Mouse (Mus musculus): ENCODE results near the gene Acaca. TPM values are rescaled to one million over a fixed set of nuclear protein-coding genes. Genes with fewer than 3 reads are reported as not detected.

Gene Acaca
- polyA plus RNA-seq, 1 experiment, result 7.9 TPM

DNA sequence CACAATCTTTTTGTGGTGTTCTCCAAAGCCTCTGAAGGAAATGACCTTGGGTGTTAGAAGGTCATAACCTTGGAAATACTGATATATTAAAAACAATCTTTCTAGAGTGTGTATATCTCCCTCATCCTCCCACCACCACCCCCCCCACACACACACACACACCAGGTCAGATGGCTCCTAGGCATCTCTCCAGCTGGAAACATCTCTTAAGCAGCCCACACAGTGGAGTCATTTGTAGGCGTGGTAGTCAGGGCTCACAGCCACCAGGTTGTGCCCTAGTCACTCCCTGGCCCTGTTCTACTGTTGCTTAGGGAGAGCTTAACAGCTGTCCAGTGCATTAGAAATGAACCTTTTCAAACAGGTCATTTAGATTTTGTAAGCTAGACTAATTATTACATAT, 265.5 kb downstream of the Acaca start:
- Histone ChIP-seq H3K27me3 (replicated peaks) (no peaks in the 10 kb centered on the region), H3K4me3 (replicated peaks) (no peak overlapping the region), H3K9me3 (no peaks in the 10 kb centered on the region), H3K36me3 (replicated peaks; ENCODE audit: low read length) (peaks cover 94% of the 10 kb centered on the region), H3K4me1 (0 out of 2 replicates have a peak, but pooled peaks cover 4% of the 10 kb centered on the region)
- TF ChIP-seq FLI1 (IDR thresholded peaks at IDR 0.05; ENCODE audit: low read length) (no peak), GATA1 (IDR thresholded peaks at IDR 0.05; ENCODE audit: borderline replicate concordance, low read length) (no peak)

DNA sequence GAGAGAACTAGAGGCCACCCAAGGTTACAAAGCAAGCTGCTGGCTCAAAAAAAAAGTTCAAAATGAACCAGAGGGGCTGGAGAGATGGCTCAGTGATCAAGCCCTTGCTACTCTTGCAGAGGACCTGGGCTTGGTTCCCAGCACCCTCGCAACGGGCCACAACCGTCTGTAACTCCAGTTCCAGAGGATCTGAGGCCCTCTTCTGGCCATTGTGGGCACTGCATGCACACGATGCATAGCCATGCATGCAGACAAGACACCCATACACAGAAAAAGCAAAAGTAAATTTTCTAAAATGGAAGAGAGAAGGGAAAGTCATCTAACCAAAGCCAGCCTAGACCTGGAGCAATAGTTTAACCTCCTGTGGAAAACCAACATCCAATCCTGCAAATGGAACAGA, 277.3 kb downstream of the Acaca start:
- peaks cover 7% of the 10 kb centered on the region for H3K27me3 ChIP-seq (replicated peaks)
- peaks cover 27% of the 10 kb centered on the region for H3K4me1 ChIP-seq
- TF ChIP-seq FLI1 (IDR thresholded peaks at IDR 0.05; ENCODE audit: low read length), result no peak
- no peak for TF ChIP-seq GATA1 (IDR thresholded peaks at IDR 0.05; ENCODE audit: borderline replicate concordance, low read length)
- no peak overlapping the region for H3K4me3 ChIP-seq (replicated peaks)
- peaks cover 3% of the 10 kb centered on the region for H3K36me3 ChIP-seq (replicated peaks; ENCODE audit: low read length)
- H3K9me3 ChIP-seq, result peaks cover 14% of the 10 kb centered on the region

DNA sequence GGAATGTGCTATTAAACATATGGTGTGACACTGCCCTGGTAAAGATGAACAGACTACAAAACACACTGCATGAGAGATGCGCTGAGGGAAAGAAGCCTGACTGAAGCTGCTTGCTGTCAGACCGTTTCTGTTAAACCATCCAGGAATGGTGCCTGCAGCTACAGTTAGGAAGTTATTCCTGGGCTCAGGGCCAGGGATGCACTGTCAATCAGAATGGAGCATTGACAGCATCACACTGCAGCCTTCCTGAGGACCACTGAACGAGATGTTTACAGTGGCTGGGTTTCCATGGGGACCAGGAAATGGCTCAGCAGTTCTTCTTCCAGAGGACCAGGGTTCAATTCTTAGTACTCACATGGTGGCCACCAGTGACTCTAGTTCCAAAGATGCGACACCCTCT, 280.9 kb downstream of the Acaca start:
- no peak overlapping the region for H3K4me3 ChIP-seq (replicated peaks)
- H3K27me3 ChIP-seq (replicated peaks), result peaks cover 25% of the 10 kb centered on the region
- TF ChIP-seq GATA1 (IDR thresholded peaks at IDR 0.05; ENCODE audit: borderline replicate concordance, low read length), result no peak
- no peak for TF ChIP-seq FLI1 (IDR thresholded peaks at IDR 0.05; ENCODE audit: low read length)
- H3K4me1 ChIP-seq, result peaks cover 7% of the 10 kb centered on the region; the same call in 1 of the 2 replicates
- H3K9me3 ChIP-seq, result peaks cover 13% of the 10 kb centered on the region
- H3K36me3 ChIP-seq (replicated peaks; ENCODE audit: low read length), result no peaks in the 10 kb centered on the region

DNA sequence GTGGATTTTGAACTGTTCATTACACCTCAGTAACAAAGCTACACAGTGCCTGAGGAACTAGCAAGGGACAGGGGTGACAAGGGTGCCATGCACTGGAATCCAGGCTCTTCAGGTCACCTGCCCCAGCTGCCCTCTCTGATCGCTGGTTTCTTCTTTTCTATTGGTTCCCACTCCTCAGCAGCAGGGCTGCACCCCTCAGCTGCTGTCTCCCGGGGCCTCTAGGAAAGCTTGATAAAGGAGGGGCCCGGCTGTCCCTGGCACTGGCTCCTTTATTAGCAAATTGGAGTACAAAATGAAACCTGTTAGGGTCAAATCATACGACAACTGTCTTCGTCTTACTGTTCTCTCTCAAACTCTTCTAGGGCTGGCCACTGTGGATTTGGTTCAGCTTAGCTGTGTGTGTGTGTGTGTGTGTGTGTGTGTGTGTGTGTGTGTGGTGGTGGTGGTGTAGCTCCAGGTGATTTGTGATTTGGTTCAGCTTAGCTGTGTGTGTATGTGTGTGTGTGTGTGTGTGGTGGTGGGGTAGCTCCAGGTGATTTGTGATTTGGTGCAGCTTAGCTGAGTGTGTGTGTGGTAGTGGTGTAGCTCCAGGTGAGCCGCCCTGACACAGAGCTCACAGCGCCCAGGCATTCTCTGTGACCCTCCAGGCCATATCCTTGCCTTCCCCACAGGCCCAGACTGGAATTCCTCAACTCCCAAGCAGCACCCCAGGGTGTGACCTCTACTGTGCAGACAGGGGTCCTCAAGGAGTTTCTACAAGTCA, 281.6 kb downstream of the Acaca start:
- H3K4me1 ChIP-seq, result peaks cover 7% of the 10 kb centered on the region; the same call in 1 of the 2 replicates
- H3K4me3 ChIP-seq (replicated peaks), result no peak overlapping the region
- no peak for TF ChIP-seq GATA1 (IDR thresholded peaks at IDR 0.05; ENCODE audit: borderline replicate concordance, low read length)
- TF ChIP-seq FLI1 (IDR thresholded peaks at IDR 0.05; ENCODE audit: low read length), result no peak
- H3K27me3 ChIP-seq (replicated peaks), result peaks cover 25% of the 10 kb centered on the region
- H3K9me3 ChIP-seq, result peaks cover 8% of the 10 kb centered on the region
- H3K36me3 ChIP-seq (replicated peaks; ENCODE audit: low read length), result no peaks in the 10 kb centered on the region

DNA sequence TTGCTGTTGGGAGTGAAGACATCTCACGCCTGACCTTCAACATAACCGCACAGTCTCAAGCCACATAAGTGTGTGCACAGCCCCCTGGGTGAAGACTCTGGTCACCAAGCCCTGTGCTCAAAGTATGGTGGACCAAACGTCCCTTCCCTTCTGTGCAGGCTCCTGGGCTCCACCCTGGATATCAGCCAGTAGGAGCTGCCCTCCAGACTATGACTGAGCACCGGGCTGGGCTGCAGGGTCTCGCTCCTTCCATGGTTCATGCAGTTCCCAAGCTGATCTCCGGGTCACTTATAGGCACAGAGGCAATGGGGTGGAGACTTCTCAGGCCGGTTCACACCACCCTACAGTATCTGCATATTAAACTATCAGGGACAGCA, 282.2 kb downstream of the Acaca start:
- Histone ChIP-seq H3K36me3 (replicated peaks; ENCODE audit: low read length) (no peaks in the 10 kb centered on the region), H3K4me1 (peaks cover 7% of the 10 kb centered on the region; the same call in 1 of the 2 replicates), H3K9me3 (peaks cover 7% of the 10 kb centered on the region), H3K27me3 (replicated peaks) (peaks cover 29% of the 10 kb centered on the region), H3K4me3 (replicated peaks) (no peak overlapping the region)
- TF ChIP-seq FLI1 (IDR thresholded peaks at IDR 0.05; ENCODE audit: low read length) (no peak), GATA1 (IDR thresholded peaks at IDR 0.05; ENCODE audit: borderline replicate concordance, low read length) (no peak)

DNA sequence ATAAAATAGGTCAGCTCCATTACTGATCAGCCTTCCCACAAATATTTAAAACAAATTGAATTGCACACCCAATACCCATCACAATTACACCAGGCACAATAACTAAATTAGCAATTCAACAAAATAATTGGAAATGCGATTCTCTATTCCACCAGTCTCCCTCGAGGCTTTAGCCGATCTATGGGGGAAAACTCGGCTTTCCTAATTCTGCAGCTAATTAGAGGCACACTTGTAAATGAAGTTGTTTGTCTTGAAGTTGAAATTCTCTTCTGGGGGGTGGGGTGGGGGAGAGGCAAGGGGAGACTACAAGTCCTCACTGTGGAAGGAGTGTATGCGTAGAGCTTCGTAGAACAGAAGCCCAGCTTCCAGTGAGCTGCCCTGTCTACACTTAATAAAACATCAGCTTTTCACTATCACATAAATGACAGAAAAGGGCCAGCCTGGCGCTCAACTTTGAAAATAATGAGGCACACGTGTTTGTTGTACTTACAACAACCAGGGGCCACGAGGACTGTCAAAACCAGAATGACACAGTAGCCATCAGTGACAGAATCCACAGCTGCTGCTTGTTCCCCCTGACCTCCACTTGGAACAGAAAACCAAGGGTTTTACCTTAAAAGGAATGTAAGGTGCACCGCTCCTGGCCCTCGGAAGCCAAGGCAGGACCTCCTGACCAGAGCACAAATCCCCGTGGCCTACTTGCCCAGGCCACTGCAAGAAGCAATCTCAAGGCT, 282.9 kb downstream of the Acaca start:
- Histone ChIP-seq H3K4me1 (peaks cover 7% of the 10 kb centered on the region; the same call in 1 of the 2 replicates), H3K27me3 (replicated peaks) (peaks cover 29% of the 10 kb centered on the region), H3K9me3 (no peaks in the 10 kb centered on the region), H3K4me3 (replicated peaks) (no peak overlapping the region), H3K36me3 (replicated peaks; ENCODE audit: low read length) (no peaks in the 10 kb centered on the region)
- no peak for TF ChIP-seq GATA1 (IDR thresholded peaks at IDR 0.05; ENCODE audit: borderline replicate concordance, low read length)
- TF ChIP-seq FLI1 (IDR thresholded peaks at IDR 0.05; ENCODE audit: low read length), result no peak

DNA sequence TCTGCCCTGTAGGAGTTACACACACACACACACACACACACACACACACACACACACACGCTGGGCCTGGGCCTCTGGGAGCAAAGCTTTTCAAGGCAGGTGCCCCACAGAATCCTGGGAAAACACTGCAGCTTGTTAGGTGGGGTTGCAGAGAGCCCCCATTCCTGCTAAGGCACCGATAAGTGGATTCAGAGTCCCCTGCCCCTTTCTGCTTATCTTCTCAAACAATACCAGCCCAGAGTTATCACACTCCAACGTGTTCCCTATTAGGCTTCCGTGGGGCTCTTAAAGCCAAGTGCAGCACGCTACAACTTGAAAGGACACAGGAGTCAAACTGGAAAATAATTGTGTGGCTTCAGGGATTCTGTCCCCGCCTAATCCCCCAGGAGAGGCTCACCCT, 283.6 kb downstream of the Acaca start:
- TF ChIP-seq FLI1 (IDR thresholded peaks at IDR 0.05; ENCODE audit: low read length) (no peak), GATA1 (IDR thresholded peaks at IDR 0.05; ENCODE audit: borderline replicate concordance, low read length) (no peak)
- Histone ChIP-seq H3K4me1 (peaks cover 7% of the 10 kb centered on the region; the same call in 1 of the 2 replicates), H3K9me3 (no peaks in the 10 kb centered on the region), H3K4me3 (replicated peaks) (no peak overlapping the region), H3K27me3 (replicated peaks) (peaks cover 29% of the 10 kb centered on the region), H3K36me3 (replicated peaks; ENCODE audit: low read length) (no peaks in the 10 kb centered on the region)

DNA sequence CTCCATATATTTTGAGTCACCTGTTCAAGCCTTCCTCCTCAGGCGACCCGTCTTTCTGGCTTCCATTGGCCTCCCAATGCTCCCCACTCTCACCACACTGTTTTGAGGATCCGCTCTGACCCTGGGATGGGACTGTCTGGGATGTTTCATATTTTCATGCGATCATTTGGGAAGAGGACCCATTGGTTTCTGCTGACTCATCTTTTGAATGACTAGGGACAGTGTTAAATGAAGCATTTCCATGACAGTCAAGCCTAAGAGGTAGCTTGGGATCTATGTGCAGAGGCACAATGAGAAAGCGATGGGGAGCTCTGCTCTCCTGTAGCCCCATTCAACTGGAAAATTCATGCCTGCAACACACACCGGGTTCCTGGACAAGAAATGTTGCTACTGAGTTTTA, 291.3 kb downstream of the Acaca start:
- TF ChIP-seq FLI1 (IDR thresholded peaks at IDR 0.05; ENCODE audit: low read length) (no peak), GATA1 (IDR thresholded peaks at IDR 0.05; ENCODE audit: borderline replicate concordance, low read length) (no peak)
- Histone ChIP-seq H3K4me3 (replicated peaks) (no peak overlapping the region), H3K27me3 (replicated peaks) (peaks cover 3% of the 10 kb centered on the region), H3K9me3 (no peaks in the 10 kb centered on the region), H3K4me1 (no peaks in the 10 kb centered on the region), H3K36me3 (replicated peaks; ENCODE audit: low read length) (peaks cover 44% of the 10 kb centered on the region)

DNA sequence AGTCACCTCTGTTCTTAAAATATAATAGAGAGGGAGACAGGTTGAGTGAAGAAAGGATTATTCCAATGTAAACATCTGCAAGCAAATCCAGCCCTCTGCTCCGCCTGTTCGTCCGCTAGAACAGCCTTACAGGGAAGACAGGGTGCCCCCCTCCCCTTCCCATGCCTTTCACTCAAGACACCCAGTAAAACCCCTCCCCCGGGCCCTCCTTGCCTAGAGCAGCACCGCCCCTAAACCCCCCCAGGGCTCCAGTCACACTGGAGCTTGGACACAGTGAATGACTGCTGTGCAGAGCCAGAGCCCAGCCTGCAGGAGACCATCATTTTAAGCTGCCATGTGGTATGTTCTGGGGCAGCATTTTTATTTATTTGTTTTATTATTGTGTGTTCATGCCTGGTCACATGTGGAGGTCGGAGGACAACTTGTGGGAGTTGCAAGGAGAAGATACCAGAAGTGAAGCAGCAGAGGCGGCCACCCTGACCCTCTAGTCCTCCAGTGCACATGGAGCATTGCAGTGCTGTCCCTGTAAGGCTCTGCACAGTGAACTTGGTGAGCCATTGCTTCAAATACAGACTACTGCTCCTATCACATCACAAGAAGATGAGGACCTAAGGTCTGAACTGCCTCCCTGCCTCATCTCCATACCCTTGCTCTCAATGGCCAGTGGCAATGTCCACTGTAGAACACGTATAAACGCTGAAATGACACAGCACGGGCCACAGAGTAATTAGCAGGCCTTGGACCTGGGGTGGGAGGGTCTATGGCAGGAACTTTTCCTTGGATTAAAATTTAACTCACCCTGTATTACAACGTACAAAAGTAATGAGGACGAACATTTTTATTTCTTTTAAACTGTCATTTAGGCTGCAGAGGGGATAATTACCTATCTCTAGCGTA, 296.5 kb downstream of the Acaca start:
- Histone ChIP-seq H3K27me3 (replicated peaks) (no peaks in the 10 kb centered on the region), H3K9me3 (no peaks in the 10 kb centered on the region), H3K4me1 (no peaks in the 10 kb centered on the region), H3K4me3 (replicated peaks) (no peak overlapping the region), H3K36me3 (replicated peaks; ENCODE audit: low read length) (peaks cover 81% of the 10 kb centered on the region)
- TF ChIP-seq FLI1 (IDR thresholded peaks at IDR 0.05; ENCODE audit: low read length) (no peak), GATA1 (IDR thresholded peaks at IDR 0.05; ENCODE audit: borderline replicate concordance, low read length) (no peak)
